Mouse (Mus musculus): Measurements from ENCODE around the gene Angptl3. TPM values are rescaled to one million over a fixed set of nuclear protein-coding genes. Genes with fewer than 3 reads are reported as not detected.

The Angptl3 gene
- total and polyA plus RNA-seq, 2 experiments from 2014 or later: 1.7 TPM; not detected in 1

GRCm38 (mm10) chr4:99064524-99064923 lies 33.8 kb downstream of the Angptl3 start:
- Histone ChIP-seq H3K4me3 (ENCODE audit: low read depth, low read length) (no peak overlapping the region), H3K9me3 (replicated peaks; ENCODE audit: control insufficient read depth, low read length) (no peaks in the 10 kb centered on the region), H3K36me3 (replicated peaks; ENCODE audit: control insufficient read depth, insufficient read depth, low read length) (peaks cover 25% of the 10 kb centered on the region), H3K4me1 (ENCODE audit: control insufficient read depth, insufficient read depth) (no peaks in the 10 kb centered on the region), H3K27ac (ENCODE audit: low read depth) (no peak overlapping the region), H3K4me2 (ENCODE audit: low read depth, low read length) (no peak overlapping the region), H3K27me3 (ENCODE audit: control insufficient read depth, insufficient read depth, low read length) (no peaks in the 10 kb centered on the region), H3K9ac (replicated peaks; ENCODE audit: low read depth, low read length) (no peak overlapping the region)
- TF ChIP-seq CTCF (IDR thresholded peaks at IDR 0.05; ENCODE audit: low read depth) (no peak), EP300 (IDR thresholded peaks at IDR 0.05; ENCODE audit: low read depth) (no peak)
- WGBS: 71% methylated on average over 5 of the region's 5 CpGs
- ATAC-seq (ENCODE audit: insufficient read depth, low read depth) (no peak), DNase-seq (ENCODE audit: low spot score) (no peak)

- no peaks in the 10 kb centered on the region for H3K4me1 ChIP-seq (ENCODE audit: control insufficient read depth, insufficient read depth)
- no peak overlapping the region for H3K4me3 ChIP-seq (ENCODE audit: low read depth, low read length)
- H3K27ac ChIP-seq (ENCODE audit: low read depth): no peak overlapping the region
- H3K36me3 ChIP-seq (replicated peaks; ENCODE audit: control insufficient read depth, insufficient read depth, low read length): peaks cover 28% of the 10 kb centered on the region
- H3K27me3 ChIP-seq (ENCODE audit: control insufficient read depth, insufficient read depth, low read length): no peaks in the 10 kb centered on the region
- DNase-seq (ENCODE audit: low spot score): no peak
- 69% methylated on average over 6 of the region's 6 CpGs for WGBS
- no peak overlapping the region for H3K4me2 ChIP-seq (ENCODE audit: low read depth, low read length)
- TF ChIP-seq EP300 (IDR thresholded peaks at IDR 0.05; ENCODE audit: low read depth) (no peak), CTCF (IDR thresholded peaks at IDR 0.05; ENCODE audit: low read depth) (no peak)
- no peak overlapping the region for H3K9ac ChIP-seq (replicated peaks; ENCODE audit: low read depth, low read length)
- H3K9me3 ChIP-seq (replicated peaks; ENCODE audit: control insufficient read depth, low read length): no peaks in the 10 kb centered on the region
- ATAC-seq (ENCODE audit: insufficient read depth, low read depth): no peak
Measured at GRCm38 (mm10) chr4:99068806-99069205, 38.1 kb downstream of the Angptl3 start.

- Histone ChIP-seq H3K36me3 (replicated peaks; ENCODE audit: control insufficient read depth, insufficient read depth, low read length) (peaks cover 20% of the 10 kb centered on the region; the same call in 1 of the 2 replicates), H3K4me3 (ENCODE audit: low read depth, low read length) (no peak overlapping the region), H3K4me1 (ENCODE audit: control insufficient read depth, insufficient read depth) (no peaks in the 10 kb centered on the region), H3K9me3 (replicated peaks; ENCODE audit: control insufficient read depth, low read length) (no peaks in the 10 kb centered on the region), H3K27ac (ENCODE audit: low read depth) (no peak overlapping the region), H3K9ac (replicated peaks; ENCODE audit: low read depth, low read length) (no peak overlapping the region), H3K4me2 (ENCODE audit: low read depth, low read length) (no peak overlapping the region), H3K27me3 (ENCODE audit: control insufficient read depth, insufficient read depth, low read length) (no peaks in the 10 kb centered on the region)
- DNase-seq (ENCODE audit: low spot score) (no peak), ATAC-seq (ENCODE audit: insufficient read depth, low read depth) (no peak)
- 84% methylated on average over 3 of the region's 3 CpGs for WGBS
- TF ChIP-seq CTCF (IDR thresholded peaks at IDR 0.05; ENCODE audit: low read depth): no peak
- no peak for TF ChIP-seq EP300 (IDR thresholded peaks at IDR 0.05; ENCODE audit: low read depth)
Measured at GRCm38 (mm10) chr4:99078005-99078404, 47.3 kb downstream of the Angptl3 start.

GRCm38 (mm10) chr4:99081169-99081568 lies 50.4 kb downstream of the Angptl3 start:
- H3K36me3 ChIP-seq (replicated peaks; ENCODE audit: control insufficient read depth, insufficient read depth, low read length): peaks cover 23% of the 10 kb centered on the region; the same call in 1 of the 2 replicates
- no peak for ATAC-seq (ENCODE audit: insufficient read depth, low read depth)
- no peak overlapping the region for H3K9ac ChIP-seq (replicated peaks; ENCODE audit: low read depth, low read length)
- no peak overlapping the region for H3K27ac ChIP-seq (ENCODE audit: low read depth)
- H3K9me3 ChIP-seq (replicated peaks; ENCODE audit: control insufficient read depth, low read length): no peaks in the 10 kb centered on the region
- no peak overlapping the region for H3K4me3 ChIP-seq (ENCODE audit: low read depth, low read length)
- no peaks in the 10 kb centered on the region for H3K27me3 ChIP-seq (ENCODE audit: control insufficient read depth, insufficient read depth, low read length)
- TF ChIP-seq CTCF (IDR thresholded peaks at IDR 0.05; ENCODE audit: low read depth) (no peak), EP300 (IDR thresholded peaks at IDR 0.05; ENCODE audit: low read depth) (no peak)
- DNase-seq (ENCODE audit: low spot score): no peak
- H3K4me2 ChIP-seq (ENCODE audit: low read depth, low read length): no peak overlapping the region
- WGBS: 56% methylated on average over 1 of the region's 1 CpGs
- H3K4me1 ChIP-seq (ENCODE audit: control insufficient read depth, insufficient read depth): no peaks in the 10 kb centered on the region

- 74% methylated on average over 3 of the region's 3 CpGs for WGBS
- ATAC-seq (ENCODE audit: insufficient read depth, low read depth) (no peak), DNase-seq (ENCODE audit: low spot score) (no peak)
- Histone ChIP-seq H3K4me2 (ENCODE audit: low read depth, low read length) (no peak overlapping the region), H3K9me3 (replicated peaks; ENCODE audit: control insufficient read depth, low read length) (no peaks in the 10 kb centered on the region), H3K4me3 (ENCODE audit: low read depth, low read length) (no peak overlapping the region), H3K4me1 (ENCODE audit: control insufficient read depth, insufficient read depth) (no peaks in the 10 kb centered on the region), H3K27ac (ENCODE audit: low read depth) (no peak overlapping the region), H3K9ac (replicated peaks; ENCODE audit: low read depth, low read length) (no peak overlapping the region), H3K36me3 (replicated peaks; ENCODE audit: control insufficient read depth, insufficient read depth, low read length) (0 out of 2 replicates have a peak, but pooled peaks cover 12% of the 10 kb centered on the region), H3K27me3 (ENCODE audit: control insufficient read depth, insufficient read depth, low read length) (no peaks in the 10 kb centered on the region)
- TF ChIP-seq EP300 (IDR thresholded peaks at IDR 0.05; ENCODE audit: low read depth) (no peak), CTCF (IDR thresholded peaks at IDR 0.05; ENCODE audit: low read depth) (no peak)
Measured at GRCm38 (mm10) chr4:99083862-99084261, 53.1 kb downstream of the Angptl3 start.
